ENCODE assay signal across 27 mouse cellular contexts in the genomic region with DNA sequence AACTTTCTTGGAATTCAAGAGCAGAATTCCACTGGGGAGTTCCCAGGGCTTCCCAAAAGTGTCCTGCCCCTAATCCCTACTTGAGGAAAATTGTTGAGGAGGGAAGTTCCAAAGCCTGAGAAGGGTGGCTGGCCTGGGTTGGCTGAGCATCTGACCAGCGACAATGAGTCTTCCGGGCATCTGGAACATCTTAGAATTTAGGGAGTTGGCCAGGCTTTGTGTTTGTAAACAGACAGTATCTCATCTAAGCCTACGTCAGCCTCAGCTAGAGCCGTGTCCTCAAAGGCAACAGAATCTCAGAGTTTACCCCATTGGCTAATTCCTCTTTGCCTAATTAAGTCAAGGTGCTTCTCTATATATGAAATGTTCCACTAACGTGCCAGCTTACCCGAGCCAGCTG.
A peak's percentile ranks its signal among the peaks of the same experiment; 100 is the strongest.
DNase-seq lines count a peak whose midpoint lies in the region; ATAC-seq and TF ChIP-seq lines count a peak whose summit lies in the region.
"Had no signal": no experiment of that assay in that cellular context is flagged by ENCODE, and none has a peak within 500 bp of the region (broad histone marks: within the 10 kb centered on the region; RNA-seq: fewer than 3 reads in every experiment).

No protein-coding gene starts in this region.

- DNase-seq in midbrain, embryonic 11.5 days (ENCODE audit: low spot score, missing footprints), result peak; percentile 66
- no peak for DNase-seq in midbrain, postnatal 0 days (ENCODE audit: low spot score)
- peak; percentile 36 for DNase-seq in lung, postnatal 10 days
- peak; percentile 75 for DNase-seq in lung, postnatal 36 days
- DNase-seq in thymus, adult 2 months, result no peak
- DNase-seq: adrenal gland, postnatal 10 days; adrenal gland, postnatal 36 days; B cell, adult 2 months; cerebellum, adult 18-20 months; cerebellum, adult 9-11 months; cerebellum, postnatal 25 days; gastrocnemius, postnatal 10 days; gastrocnemius, postnatal 36 days; heart, adult 2 months; heart, postnatal 14 days; heart, postnatal 4 days had no signal

- no peak overlapping the region for H3K9ac ChIP-seq in midbrain, embryonic 11.5 days (ENCODE audit: low read length)
- H3K9ac ChIP-seq in midbrain, postnatal 0 days (replicated peaks; ENCODE audit: low read length, poor library complexity, severe bottlenecking), result no peak overlapping the region
- no peak overlapping the region for H3K9ac ChIP-seq in hindbrain, embryonic 12.5 days
- H3K9ac ChIP-seq: embryonic facial prominence, embryonic 12.5 days; embryonic facial prominence, embryonic 15.5 days; forebrain, embryonic 12.5 days; heart, embryonic 13.5 days; hindbrain, embryonic 15.5 days had no signal

- no peak for TF ChIP-seq POLR2A in thymus, adult 2 months (IDR thresholded peaks at IDR 0.05; ENCODE audit: control insufficient read depth, extremely low read depth, insufficient read depth, low read length, poor library complexity)

- H3K9me3 ChIP-seq in midbrain, embryonic 11.5 days (ENCODE audit: control insufficient read depth, low read length), result no peaks in the 10 kb centered on the region
- H3K9me3 ChIP-seq in midbrain, postnatal 0 days (ENCODE audit: low read length), result no peaks in the 10 kb centered on the region
- H3K9me3 ChIP-seq in hindbrain, embryonic 12.5 days (replicated peaks), result no peaks in the 10 kb centered on the region
- H3K9me3 ChIP-seq: embryonic facial prominence, embryonic 12.5 days; embryonic facial prominence, embryonic 15.5 days; forebrain, embryonic 12.5 days; G1E; heart, embryonic 10.5 days; heart, embryonic 13.5 days; hindbrain, embryonic 15.5 days had no signal

- no peak overlapping the region for H3K4me3 ChIP-seq in midbrain, embryonic 11.5 days (ENCODE audit: low read depth, low read length)
- H3K4me3 ChIP-seq in midbrain, postnatal 0 days (ENCODE audit: low read depth, low read length), result no peak overlapping the region
- no peak overlapping the region for H3K4me3 ChIP-seq in hindbrain, embryonic 12.5 days
- H3K4me3 ChIP-seq in thymus, adult 2 months (ENCODE audit: control insufficient read depth, insufficient read depth, low read length), result no peak overlapping the region
- H3K4me3 ChIP-seq: embryonic facial prominence, embryonic 12.5 days; embryonic facial prominence, embryonic 15.5 days; forebrain, embryonic 12.5 days; heart, adult 2 months; heart, embryonic 10.5 days; heart, embryonic 13.5 days; hindbrain, embryonic 15.5 days had no signal

- H3K27ac ChIP-seq in midbrain, embryonic 11.5 days (ENCODE audit: low read depth, low read length), result no peak overlapping the region
- no peak overlapping the region for H3K27ac ChIP-seq in midbrain, postnatal 0 days (ENCODE audit: low read depth, low read length)
- no peak overlapping the region for H3K27ac ChIP-seq in hindbrain, embryonic 12.5 days
- H3K27ac ChIP-seq in thymus, adult 2 months (ENCODE audit: control insufficient read depth, insufficient read depth, low read length), result no peak overlapping the region
- H3K27ac ChIP-seq: embryonic facial prominence, embryonic 12.5 days; embryonic facial prominence, embryonic 15.5 days; forebrain, embryonic 12.5 days; heart, adult 2 months; heart, embryonic 10.5 days; heart, embryonic 13.5 days; hindbrain, embryonic 15.5 days had no signal

- 88% methylated on average over 6 of the region's 6 CpGs for WGBS in midbrain, embryonic 11.5 days
- WGBS in midbrain, postnatal 0 days, result 87% methylated on average over 6 of the region's 6 CpGs
- WGBS in hindbrain, embryonic 12.5 days, result 82% methylated on average over 6 of the region's 6 CpGs
- 89% methylated on average over 6 of the region's 6 CpGs for WGBS in thymus, adult 2 months

- no peak overlapping the region for H3K4me2 ChIP-seq in midbrain, embryonic 11.5 days
- H3K4me2 ChIP-seq in midbrain, postnatal 0 days (ENCODE audit: low read depth, low read length, poor library complexity, severe bottlenecking), result no peak overlapping the region
- no peak overlapping the region for H3K4me2 ChIP-seq in hindbrain, embryonic 12.5 days (replicated peaks)
- H3K4me2 ChIP-seq: embryonic facial prominence, embryonic 12.5 days; embryonic facial prominence, embryonic 15.5 days; forebrain, embryonic 12.5 days; heart, embryonic 13.5 days; hindbrain, embryonic 15.5 days had no signal

- no peaks in the 10 kb centered on the region for H3K36me3 ChIP-seq in midbrain, embryonic 11.5 days (ENCODE audit: control insufficient read depth, insufficient read depth, low read length)
- no peaks in the 10 kb centered on the region for H3K36me3 ChIP-seq in midbrain, postnatal 0 days (ENCODE audit: insufficient read depth, low read length)
- H3K36me3 ChIP-seq in hindbrain, embryonic 12.5 days, result no peaks in the 10 kb centered on the region
- H3K36me3 ChIP-seq in thymus, adult 2 months (ENCODE audit: control insufficient read depth, insufficient read depth, low read length), result no peaks in the 10 kb centered on the region
- H3K36me3 ChIP-seq: embryonic facial prominence, embryonic 12.5 days; embryonic facial prominence, embryonic 15.5 days; forebrain, embryonic 12.5 days; G1E; heart, embryonic 10.5 days; heart, embryonic 13.5 days; hindbrain, embryonic 15.5 days had no signal

- TF ChIP-seq CTCF in midbrain, postnatal 0 days (IDR thresholded peaks at IDR 0.05), result no peak
- no peak for TF ChIP-seq CTCF in thymus, adult 2 months (IDR thresholded peaks at IDR 0.05; ENCODE audit: borderline replicate concordance, control insufficient read depth, extremely low read depth, insufficient read depth, low read length, poor library complexity)

- H3K27me3 ChIP-seq in midbrain, embryonic 11.5 days (ENCODE audit: control insufficient read depth, insufficient read depth, low read length), result no peaks in the 10 kb centered on the region
- H3K27me3 ChIP-seq in midbrain, postnatal 0 days (ENCODE audit: insufficient read depth, low read length), result no peaks in the 10 kb centered on the region
- H3K27me3 ChIP-seq in hindbrain, embryonic 12.5 days, result no peaks in the 10 kb centered on the region
- H3K27me3 ChIP-seq in thymus, adult 2 months (ENCODE audit: control insufficient read depth, insufficient read depth, low read length), result no peaks in the 10 kb centered on the region
- H3K27me3 ChIP-seq: CH12.LX; embryonic facial prominence, embryonic 12.5 days; embryonic facial prominence, embryonic 15.5 days; forebrain, embryonic 12.5 days; hindbrain, embryonic 15.5 days; Patski had no signal

- ATAC-seq in midbrain, embryonic 11.5 days (ENCODE audit: low FRiP score), result no peak
- no peak for ATAC-seq in midbrain, postnatal 0 days (ENCODE audit: low FRiP score)
- ATAC-seq in hindbrain, embryonic 12.5 days (ENCODE audit: low FRiP score), result no peak
- ATAC-seq: forebrain, embryonic 16.5 days; Patski had no signal

- H3K4me1 ChIP-seq in midbrain, embryonic 11.5 days (ENCODE audit: control insufficient read depth, insufficient read depth, low read length), result no peaks in the 10 kb centered on the region
- H3K4me1 ChIP-seq in midbrain, postnatal 0 days (ENCODE audit: insufficient read depth, low read length), result no peaks in the 10 kb centered on the region
- no peaks in the 10 kb centered on the region for H3K4me1 ChIP-seq in hindbrain, embryonic 12.5 days
- no peaks in the 10 kb centered on the region for H3K4me1 ChIP-seq in thymus, adult 2 months (replicated peaks; ENCODE audit: control insufficient read depth, insufficient read depth, low read length)
- H3K4me1 ChIP-seq: embryonic facial prominence, embryonic 12.5 days; forebrain, embryonic 12.5 days; heart, embryonic 10.5 days; hindbrain, embryonic 15.5 days had no signal

Comparison
In these comparisons a context has a peak if more than half of its experiments do, and no peak if none do; other contexts are left out.
1. DNase-seq: peak in midbrain, embryonic 11.5 days (single experiment), lung, postnatal 10 days (single experiment) and lung, postnatal 36 days (single experiment); none in midbrain, postnatal 0 days (single experiment) and thymus, adult 2 months (single experiment).